Mouse (Mus musculus) kidney, adult 2 months (tissue): ENCODE results near the gene Pbx3.

Experiments
- CTCF ChIP-seq: fragments of 200-500 bp; conservative IDR thresholded peaks from 2 replicates; pipeline ENCODE4 v1.5.1; 2011; ENCODE audit warnings: low read depth, mild to moderate bottlenecking, control low read depth, low read length, moderate library complexity, mixed read lengths; ENCODE audit not compliant: insufficient read depth, insufficient read length
- POLR2A ChIP-seq: fragments of 200-500 bp; IDR thresholded peaks from one replicate; pipeline ENCODE4 v1.6.1; 2011; ENCODE audit warnings: low read depth, low read length, control low read depth

DNA sequence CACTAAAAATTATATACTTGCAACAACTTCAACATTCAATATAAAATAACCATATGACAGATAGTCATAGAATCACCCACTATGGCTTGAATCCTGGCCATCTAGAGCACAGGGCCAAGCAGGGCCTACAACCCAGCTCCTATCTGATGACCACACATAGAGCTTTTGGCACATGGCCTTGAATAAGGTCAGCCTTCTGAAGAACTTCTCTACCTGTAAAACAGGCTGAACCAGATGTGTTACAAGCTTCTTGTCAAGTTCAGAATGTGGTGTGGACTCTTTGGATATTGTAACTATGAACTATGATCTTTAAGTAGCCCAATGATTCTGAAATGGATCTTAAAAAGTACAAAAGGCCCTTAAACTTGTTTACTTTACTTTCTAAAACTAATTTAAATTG is 132.1 kb downstream of the Pbx3 start:
- TF ChIP-seq POLR2A = no peak
- no peak for TF ChIP-seq CTCF
